Mouse (Mus musculus): ENCODE data around the gene Psmc1. TPM values are rescaled to one million over a fixed set of nuclear protein-coding genes. Genes with fewer than 3 reads are reported as not detected.
A peak's percentile ranks its signal among the peaks of the same experiment; 100 is the strongest.

Gene Psmc1
- 403 and 404 TPM in 2 replicates for polyA plus RNA-seq (2014; fragmentation: Nextera tagmentation; extraction: Ambion mirVana)

DNA sequence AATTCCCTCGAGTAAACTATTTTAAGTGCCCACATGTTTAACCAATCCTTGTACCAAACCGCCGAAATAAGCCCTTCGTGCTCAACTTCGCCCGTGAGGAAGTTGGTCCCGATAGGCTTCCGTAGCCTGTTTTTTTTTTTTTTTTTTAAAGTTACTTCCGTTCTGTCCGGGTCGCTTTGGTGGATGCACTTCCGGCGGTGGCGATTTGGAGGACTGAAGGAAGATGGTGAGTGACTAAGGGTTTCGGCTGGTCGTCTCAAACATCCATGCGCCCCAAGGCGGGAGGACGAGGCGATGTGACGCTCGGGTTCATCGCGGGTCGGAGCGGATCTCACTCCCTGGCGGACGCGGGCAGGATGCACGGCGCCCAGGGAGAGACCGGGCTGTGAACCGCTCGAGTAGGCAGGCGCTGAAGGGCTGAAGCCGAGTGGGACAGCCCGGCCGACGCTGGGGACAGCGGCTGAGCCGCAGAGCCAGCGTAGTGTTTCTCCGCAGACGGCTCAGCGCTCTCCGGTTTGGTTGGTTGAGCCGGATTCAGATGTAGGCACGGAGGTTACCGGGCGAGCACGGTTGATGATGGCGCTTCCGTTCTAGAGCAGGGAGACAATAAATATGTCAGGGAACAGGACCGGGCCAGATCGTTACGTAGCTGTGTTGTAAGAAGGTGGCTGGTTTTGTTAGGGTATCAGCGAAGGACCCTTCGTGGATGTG, at the start of gene Psmc1:
Gene Psmc1 (plus strand): TSS at position 169 of the 711 bp plus-strand sequence.
- under 1% methylated on average over 58 of the region's 58 CpGs for WGBS
- peaks cover 5% of the 10 kb centered on the region for H3K4me1 ChIP-seq (replicated peaks; ENCODE audit: control insufficient read depth, insufficient read depth, low read length)
- peak within 1 kb of the TSS; percentile 94 for H3K9ac ChIP-seq (ENCODE audit: low read length)
- peak within 1 kb of the TSS; percentile 95 for H3K4me3 ChIP-seq (ENCODE audit: low read depth, low read length)
- H3K4me2 ChIP-seq (ENCODE audit: low read depth, low read length, severe bottlenecking): peak within 1 kb of the TSS; percentile 80
- DNase-seq (ENCODE audit: low spot score) (peak; percentile 88), ATAC-seq (replicated peaks; ENCODE audit: low FRiP score) (peak; percentile 78)
- peak within 1 kb of the TSS; percentile 71 for H3K27ac ChIP-seq (ENCODE audit: low read depth, low read length)
- peaks cover 6% of the 10 kb centered on the region; the same call in 1 of the 2 replicates for H3K36me3 ChIP-seq (ENCODE audit: control insufficient read depth, insufficient read depth, low read length)
- H3K9me3 ChIP-seq (ENCODE audit: control insufficient read depth, low read length): no peaks in the 10 kb centered on the region
- no peaks in the 10 kb centered on the region for H3K27me3 ChIP-seq (ENCODE audit: control insufficient read depth, insufficient read depth, low read length)

DNA sequence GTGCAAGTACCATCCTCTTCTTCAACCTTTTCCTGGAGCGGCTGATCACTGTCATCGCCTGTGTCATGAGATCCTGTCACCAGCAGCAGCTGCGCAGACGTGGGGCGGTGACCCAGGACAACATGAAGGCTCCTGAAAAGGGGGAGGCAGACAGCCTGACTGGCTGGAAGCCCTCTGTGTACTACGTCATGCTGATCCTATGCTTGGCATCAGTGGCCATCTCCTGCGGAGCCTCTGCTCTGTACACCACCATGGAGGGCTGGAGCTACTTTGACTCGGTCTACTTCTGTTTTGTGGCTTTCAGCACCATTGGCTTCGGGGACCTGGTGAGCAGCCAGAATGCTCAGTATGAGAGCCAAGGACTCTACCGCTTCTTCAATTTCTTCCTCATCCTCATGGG, 48.9 kb upstream of the Psmc1 start:
- ATAC-seq (replicated peaks; ENCODE audit: low FRiP score) (no peak), DNase-seq (ENCODE audit: low spot score) (no peak)
- no peaks in the 10 kb centered on the region for H3K4me1 ChIP-seq (replicated peaks; ENCODE audit: control insufficient read depth, insufficient read depth, low read length)

DNA sequence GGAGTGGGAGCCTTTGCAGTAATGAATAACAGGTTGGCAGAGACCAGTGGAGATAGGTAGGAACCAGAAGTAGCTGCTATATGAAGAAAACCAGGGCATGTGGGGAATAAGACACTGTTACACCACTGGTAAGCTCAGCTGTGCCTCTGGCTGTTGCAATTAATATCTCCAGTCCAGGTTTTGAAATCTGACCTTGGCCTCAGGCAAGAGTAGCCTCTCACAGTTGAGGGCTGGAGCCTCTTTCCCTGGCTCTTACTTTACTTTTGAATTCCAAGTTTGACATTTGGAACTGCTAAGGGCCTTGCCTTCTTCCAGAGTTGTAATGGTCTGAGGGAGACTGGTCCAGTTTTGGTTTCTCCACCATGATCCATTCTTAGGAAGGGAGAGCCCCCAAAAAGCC, 48.1 kb upstream of the Psmc1 start:
- Histone ChIP-seq H3K36me3 (ENCODE audit: control insufficient read depth, insufficient read depth, low read length) (no peaks in the 10 kb centered on the region), H3K9ac (ENCODE audit: low read length) (no peak overlapping the region), H3K4me3 (ENCODE audit: low read depth, low read length) (no peak overlapping the region), H3K9me3 (ENCODE audit: control insufficient read depth, low read length) (no peaks in the 10 kb centered on the region), H3K27ac (ENCODE audit: low read depth, low read length) (no peak overlapping the region), H3K4me2 (ENCODE audit: low read depth, low read length, severe bottlenecking) (no peak overlapping the region), H3K4me1 (replicated peaks; ENCODE audit: control insufficient read depth, insufficient read depth, low read length) (no peaks in the 10 kb centered on the region), H3K27me3 (ENCODE audit: control insufficient read depth, insufficient read depth, low read length) (no peaks in the 10 kb centered on the region)
- DNase-seq (ENCODE audit: low spot score): no peak
- no peak for ATAC-seq (replicated peaks; ENCODE audit: low FRiP score)

More for the DNA sequence above, 48.9 kb upstream of the Psmc1 start:
- Histone ChIP-seq H3K36me3 (ENCODE audit: control insufficient read depth, insufficient read depth, low read length) (no peaks in the 10 kb centered on the region), H3K9ac (ENCODE audit: low read length) (no peak overlapping the region), H3K27ac (ENCODE audit: low read depth, low read length) (no peak overlapping the region), H3K27me3 (ENCODE audit: control insufficient read depth, insufficient read depth, low read length) (no peaks in the 10 kb centered on the region), H3K4me2 (ENCODE audit: low read depth, low read length, severe bottlenecking) (no peak overlapping the region), H3K4me3 (ENCODE audit: low read depth, low read length) (no peak overlapping the region), H3K9me3 (ENCODE audit: control insufficient read depth, low read length) (no peaks in the 10 kb centered on the region)
- WGBS: 89% methylated on average over 10 of the region's 10 CpGs

DNA sequence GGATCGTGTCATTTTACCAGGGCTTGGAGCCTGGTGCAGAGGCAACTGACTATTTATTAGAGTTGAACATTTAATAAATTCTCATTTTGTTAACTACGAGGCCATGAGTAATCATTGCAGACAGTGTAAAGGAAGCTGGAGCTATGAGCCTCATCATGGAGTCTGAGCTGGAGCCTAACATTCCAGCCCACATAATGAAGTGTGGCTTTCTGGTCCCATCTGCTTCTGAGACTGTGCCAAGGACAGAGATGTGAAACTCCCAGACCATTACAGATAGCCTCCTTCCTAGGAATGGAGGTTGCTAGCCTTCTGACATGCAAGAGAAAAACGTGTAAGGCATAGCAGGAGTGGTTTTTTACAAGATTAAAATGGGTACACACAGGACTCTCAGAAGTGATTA, 47.4 kb upstream of the Psmc1 start:
- Histone ChIP-seq H3K9ac (ENCODE audit: low read length) (no peak overlapping the region), H3K9me3 (ENCODE audit: control insufficient read depth, low read length) (no peaks in the 10 kb centered on the region), H3K4me1 (replicated peaks; ENCODE audit: control insufficient read depth, insufficient read depth, low read length) (no peaks in the 10 kb centered on the region), H3K4me2 (ENCODE audit: low read depth, low read length, severe bottlenecking) (no peak overlapping the region), H3K4me3 (ENCODE audit: low read depth, low read length) (no peak overlapping the region), H3K36me3 (ENCODE audit: control insufficient read depth, insufficient read depth, low read length) (no peaks in the 10 kb centered on the region), H3K27me3 (ENCODE audit: control insufficient read depth, insufficient read depth, low read length) (no peaks in the 10 kb centered on the region), H3K27ac (ENCODE audit: low read depth, low read length) (no peak overlapping the region)
- 74% methylated on average over 3 of the region's 3 CpGs for WGBS
- no peak for DNase-seq (ENCODE audit: low spot score)
- no peak for ATAC-seq (replicated peaks; ENCODE audit: low FRiP score)

DNA sequence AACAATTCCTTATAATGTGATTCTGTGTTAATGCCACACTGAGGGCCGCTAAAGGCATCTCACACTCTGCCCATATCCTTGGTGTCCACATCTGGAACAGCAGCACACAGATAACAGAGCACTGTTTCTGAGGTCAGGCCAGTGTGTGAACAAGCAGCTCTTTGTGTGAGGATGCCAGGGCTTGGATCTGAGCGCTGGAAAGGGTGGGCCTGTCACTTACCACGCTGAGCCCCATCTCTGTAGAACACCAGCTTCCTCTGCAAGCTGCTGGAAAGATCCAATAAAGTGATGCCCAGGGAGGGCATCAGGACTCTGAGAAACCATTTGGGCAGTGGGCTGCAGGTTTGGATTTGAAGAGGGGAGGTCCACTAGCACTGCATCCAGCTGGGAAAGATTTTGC, 44.8 kb upstream of the Psmc1 start:
- 71% methylated on average over 3 of the region's 3 CpGs for WGBS
- no peak for ATAC-seq (replicated peaks; ENCODE audit: low FRiP score)

DNA sequence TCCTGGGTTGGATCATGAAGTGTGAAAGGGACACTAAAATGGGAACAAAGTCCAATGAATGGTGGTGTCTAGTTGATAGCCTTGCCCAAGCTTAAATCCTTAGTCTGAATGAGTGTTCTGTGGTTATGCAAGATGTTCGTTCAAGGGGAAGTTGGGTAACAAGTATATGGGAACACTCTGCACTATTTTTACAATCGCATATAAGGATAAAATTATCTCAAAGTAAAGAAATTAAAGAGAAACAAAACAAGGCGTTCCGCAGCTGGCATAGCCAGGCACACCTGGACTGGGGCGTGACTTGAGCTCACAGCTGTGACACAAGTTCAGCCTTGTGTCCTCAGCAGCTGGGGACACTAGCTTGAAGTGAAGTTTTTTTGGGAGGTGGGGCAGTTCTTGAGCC, 42.5 kb upstream of the Psmc1 start:
- 93% methylated on average over 5 of the region's 5 CpGs for WGBS
- Histone ChIP-seq H3K9ac (ENCODE audit: low read length) (no peak overlapping the region), H3K36me3 (ENCODE audit: control insufficient read depth, insufficient read depth, low read length) (no peaks in the 10 kb centered on the region), H3K9me3 (ENCODE audit: control insufficient read depth, low read length) (no peaks in the 10 kb centered on the region), H3K4me2 (ENCODE audit: low read depth, low read length, severe bottlenecking) (no peak overlapping the region), H3K27ac (ENCODE audit: low read depth, low read length) (no peak overlapping the region), H3K27me3 (ENCODE audit: control insufficient read depth, insufficient read depth, low read length) (no peaks in the 10 kb centered on the region), H3K4me3 (ENCODE audit: low read depth, low read length) (no peak overlapping the region), H3K4me1 (replicated peaks; ENCODE audit: control insufficient read depth, insufficient read depth, low read length) (no peaks in the 10 kb centered on the region)
- ATAC-seq (replicated peaks; ENCODE audit: low FRiP score) (no peak), DNase-seq (ENCODE audit: low spot score) (no peak)

More for the DNA sequence above, 44.8 kb upstream of the Psmc1 start:
- Histone ChIP-seq H3K27ac (ENCODE audit: low read depth, low read length) (no peak overlapping the region), H3K4me2 (ENCODE audit: low read depth, low read length, severe bottlenecking) (no peak overlapping the region), H3K9ac (ENCODE audit: low read length) (no peak overlapping the region), H3K4me3 (ENCODE audit: low read depth, low read length) (no peak overlapping the region), H3K36me3 (ENCODE audit: control insufficient read depth, insufficient read depth, low read length) (no peaks in the 10 kb centered on the region), H3K9me3 (ENCODE audit: control insufficient read depth, low read length) (no peaks in the 10 kb centered on the region), H3K4me1 (replicated peaks; ENCODE audit: control insufficient read depth, insufficient read depth, low read length) (no peaks in the 10 kb centered on the region), H3K27me3 (ENCODE audit: control insufficient read depth, insufficient read depth, low read length) (no peaks in the 10 kb centered on the region)
- no peak for DNase-seq (ENCODE audit: low spot score)

DNA sequence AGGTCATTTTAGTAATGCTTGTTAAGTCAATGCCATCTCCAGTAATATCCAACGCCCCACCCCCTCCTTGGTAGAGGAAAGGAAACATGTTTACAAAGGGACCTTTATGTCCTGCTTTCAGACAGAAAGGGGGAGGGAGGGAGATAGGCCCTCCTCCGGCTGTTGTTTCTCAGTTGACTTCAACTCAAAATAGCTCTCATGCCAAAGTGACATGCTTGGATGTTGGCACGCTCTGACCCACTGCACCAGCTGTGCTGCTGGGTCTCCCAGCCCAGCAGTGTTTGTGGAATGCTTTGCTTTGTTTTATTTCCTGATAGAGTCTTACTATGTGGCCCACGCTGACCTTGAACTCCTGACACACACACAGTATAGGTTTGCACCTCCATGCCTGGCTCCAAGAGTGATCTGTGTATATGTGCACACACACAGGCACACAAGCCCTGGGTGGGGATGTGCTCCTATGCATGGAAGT, 36.7 kb upstream of the Psmc1 start:
- Histone ChIP-seq H3K4me3 (ENCODE audit: low read depth, low read length) (no peak overlapping the region), H3K36me3 (ENCODE audit: control insufficient read depth, insufficient read depth, low read length) (no peaks in the 10 kb centered on the region), H3K9ac (ENCODE audit: low read length) (no peak overlapping the region), H3K9me3 (ENCODE audit: control insufficient read depth, low read length) (no peaks in the 10 kb centered on the region), H3K4me1 (replicated peaks; ENCODE audit: control insufficient read depth, insufficient read depth, low read length) (no peaks in the 10 kb centered on the region; the same call in 1 of the 2 replicates), H3K27me3 (ENCODE audit: control insufficient read depth, insufficient read depth, low read length) (no peaks in the 10 kb centered on the region), H3K4me2 (ENCODE audit: low read depth, low read length, severe bottlenecking) (no peak overlapping the region), H3K27ac (ENCODE audit: low read depth, low read length) (no peak overlapping the region)
- WGBS: 66% methylated on average over 4 of the region's 4 CpGs
- ATAC-seq (replicated peaks; ENCODE audit: low FRiP score): no peak
- DNase-seq (ENCODE audit: low spot score): no peak

DNA sequence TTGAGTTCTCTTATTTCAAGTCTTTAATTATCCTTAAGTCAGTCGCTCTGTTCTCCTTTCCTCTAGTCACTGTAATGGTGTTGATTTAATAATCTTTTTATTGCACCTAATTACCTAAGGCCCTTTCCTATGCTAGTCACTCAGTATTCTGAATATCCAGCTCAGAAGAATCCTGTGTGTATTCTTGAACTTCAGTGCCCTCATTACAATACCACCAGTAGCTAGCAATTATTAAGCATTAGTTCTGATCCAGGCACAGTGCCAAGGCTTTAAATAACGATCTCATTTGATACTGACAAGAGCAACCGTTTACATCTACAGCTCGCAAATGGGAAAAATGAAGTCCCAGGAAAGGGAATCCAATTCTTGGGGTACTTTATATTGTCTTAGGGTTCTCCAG, 34.2 kb upstream of the Psmc1 start:
- Histone ChIP-seq H3K27me3 (ENCODE audit: control insufficient read depth, insufficient read depth, low read length) (no peaks in the 10 kb centered on the region), H3K9ac (ENCODE audit: low read length) (no peak overlapping the region), H3K4me1 (replicated peaks; ENCODE audit: control insufficient read depth, insufficient read depth, low read length) (no peaks in the 10 kb centered on the region; the same call in 1 of the 2 replicates), H3K4me2 (ENCODE audit: low read depth, low read length, severe bottlenecking) (no peak overlapping the region), H3K4me3 (ENCODE audit: low read depth, low read length) (no peak overlapping the region), H3K36me3 (ENCODE audit: control insufficient read depth, insufficient read depth, low read length) (no peaks in the 10 kb centered on the region), H3K27ac (ENCODE audit: low read depth, low read length) (no peak overlapping the region), H3K9me3 (ENCODE audit: control insufficient read depth, low read length) (no peaks in the 10 kb centered on the region)
- DNase-seq (ENCODE audit: low spot score): no peak
- ATAC-seq (replicated peaks; ENCODE audit: low FRiP score): no peak
- 73% methylated on average over 4 of the region's 4 CpGs for WGBS
